Mouse (Mus musculus) left cerebral cortex, postnatal 4 days (tissue): ENCODE measurements around the gene Ahnak. TPM values are rescaled to one million over a fixed set of nuclear protein-coding genes. Genes with fewer than 3 reads are reported as not detected.
"Not testable (repeated sequence)": the region's sequence is repeated elsewhere in the genome, so short reads cannot be mapped to it uniquely, and the experiment has no call there.

Experiments
- DNase-seq: peaks from one replicate; pipeline ENCODE4 v3.0.0-alpha.2; 2022
- intact Hi-C: fragments of 180-260 bp; cut with DNase I; formaldehyde crosslinking; loops from one replicate; pipeline ENCODE4 v1.15.1; 2025
- total RNA-seq, 2 experiments: library from RNA; stranded (reverse); gene quantifications; 2 replicates each; pipeline ENCODE4 v1.2.3; 2021

Gene Ahnak
- total RNA-seq, 2 experiments from 2014 or later: 14.0 to 18.5 TPM

- intact Hi-C loops: no loop called here
These were observed 45.4 kb downstream of the Ahnak start for GRCm38 (mm10) chr19:9034480-9034879.

GRCm38 (mm10) chr19:9035101-9035500 lies 46.0 kb downstream of the Ahnak start:
- intact Hi-C loops: no loop called here
- DNase-seq: no peak

More at GRCm38 (mm10) chr19:9034480-9034879, 45.4 kb downstream of the Ahnak start:
- DNase-seq: no peak

DNA sequence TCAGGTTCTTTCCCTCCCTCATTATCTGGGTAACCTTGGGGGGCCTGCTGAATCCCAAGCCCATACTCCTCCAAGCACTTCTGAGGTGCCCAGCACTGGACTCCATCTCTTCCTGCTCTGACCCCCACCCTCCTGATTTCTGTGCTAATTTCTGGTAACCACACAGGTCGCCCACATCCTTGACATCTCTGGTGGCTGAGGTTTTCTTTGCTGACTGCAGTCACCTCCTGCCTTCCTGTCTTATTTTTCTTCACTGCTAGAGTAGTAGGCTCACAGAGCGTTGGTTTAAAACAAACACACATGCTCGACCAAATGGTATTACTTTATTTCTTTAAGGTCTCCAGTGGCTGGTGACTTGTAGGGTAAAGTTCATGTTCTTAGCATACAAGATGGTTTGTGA lies 49.1 kb downstream of the Ahnak start:
- intact Hi-C loops: no loop called here
- no peak for DNase-seq

DNA sequence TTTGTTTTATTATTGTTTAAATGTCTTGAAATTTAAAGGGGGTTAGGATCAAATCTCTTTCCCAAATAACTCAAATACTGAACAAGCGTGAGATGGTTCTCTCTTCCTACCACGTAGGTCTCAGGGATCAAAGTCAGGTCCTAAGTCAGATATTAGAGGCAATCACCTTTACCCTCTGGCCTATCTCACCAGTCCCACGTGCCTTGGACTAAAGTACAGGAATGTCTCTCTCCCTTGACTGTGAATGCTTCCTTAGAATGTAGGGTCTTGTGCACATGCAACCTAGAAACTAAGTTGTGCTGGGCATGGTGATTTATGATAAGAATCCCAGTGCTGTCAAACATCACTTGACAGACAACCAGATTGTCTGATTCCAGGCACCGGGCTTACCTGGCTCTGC lies 50.2 kb downstream of the Ahnak start:
- intact Hi-C loops: no loop called here
- no peak for DNase-seq

- DNase-seq: no peak
- intact Hi-C loops: no loop called here
These were observed 50.8 kb downstream of the Ahnak start for GRCm38 (mm10) chr19:9039928-9040327.

GRCm38 (mm10) chr19:9040649-9041048 lies 51.6 kb downstream of the Ahnak start:
- intact Hi-C loops: no loop called here
- DNase-seq: no peak

GRCm38 (mm10) chr19:9041074-9041473 lies 52.0 kb downstream of the Ahnak start:
- intact Hi-C loops: no loop called here
- no peak for DNase-seq

GRCm38 (mm10) chr19:9043123-9043522 lies 54.0 kb downstream of the Ahnak start:
- DNase-seq: no peak
- intact Hi-C loops: no loop called here

- intact Hi-C loops: no loop called here
These were observed 55.2 kb downstream of the Ahnak start for GRCm38 (mm10) chr19:9044291-9044690.

GRCm38 (mm10) chr19:9047207-9047945 lies 58.3 kb downstream of the Ahnak start:
- DNase-seq: no peak
- intact Hi-C loops: no loop called here

More at GRCm38 (mm10) chr19:9044291-9044690, 55.2 kb downstream of the Ahnak start:
- DNase-seq: no peak

DNA sequence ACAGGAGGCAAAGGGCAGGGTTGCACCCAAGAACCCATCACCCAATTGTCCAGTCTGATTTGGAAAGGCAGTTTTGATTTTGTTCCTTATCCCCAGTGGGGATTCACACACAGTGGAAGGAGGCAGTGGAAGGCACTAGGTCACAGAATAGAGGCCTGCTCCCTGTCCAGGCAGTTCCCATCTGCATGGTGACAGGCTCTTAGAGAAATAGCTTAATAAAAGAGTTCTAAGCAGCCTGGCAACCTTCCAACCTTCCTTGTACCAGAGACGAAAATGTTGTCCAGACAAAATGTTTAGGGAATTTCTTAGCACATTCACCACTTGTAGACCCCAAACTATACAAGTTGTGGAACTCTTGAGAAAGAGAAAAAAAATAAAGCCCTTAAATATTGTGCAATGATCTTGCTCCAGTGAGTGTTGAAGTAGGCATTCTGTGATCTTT lies 58.9 kb downstream of the Ahnak start:
- DNase-seq: no peak
- intact Hi-C loops: no loop called here

GRCm38 (mm10) chr19:9048981-9049687 lies 60.0 kb downstream of the Ahnak start:
- intact Hi-C loops: no loop called here
- no peak for DNase-seq

GRCm38 (mm10) chr19:9050294-9051229 lies 61.5 kb downstream of the Ahnak start:
- DNase-seq: no peak
- intact Hi-C loops: no loop called here

DNA sequence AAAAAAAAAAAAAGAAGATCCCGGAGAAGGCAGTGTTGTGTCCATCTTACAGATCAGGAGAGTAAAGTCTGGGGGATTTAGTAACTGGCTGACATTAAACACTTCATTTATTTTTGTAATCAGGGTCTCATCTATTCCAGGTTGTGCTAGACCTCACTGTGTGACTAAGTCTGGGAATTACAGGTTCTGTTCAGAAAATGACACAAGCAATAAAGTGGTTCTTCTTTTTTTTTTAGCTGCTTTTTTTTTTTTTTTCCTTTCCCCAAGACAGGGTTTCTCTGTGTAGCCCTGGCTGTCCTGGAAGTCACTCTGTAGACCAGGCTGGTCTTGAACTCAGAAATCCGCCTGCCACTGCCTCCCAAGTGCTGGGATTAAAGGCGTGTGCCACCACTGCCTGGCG lies 62.9 kb downstream of the Ahnak start:
- DNase-seq, intact Hi-C loops: not testable (repeated sequence)

- no peak for DNase-seq
- intact Hi-C loops: no loop called here
These were observed 63.8 kb downstream of the Ahnak start for GRCm38 (mm10) chr19:9052803-9053431.

GRCm38 (mm10) chr19:9055153-9055552 lies 66.1 kb downstream of the Ahnak start:
- no peak for DNase-seq

GRCm38 (mm10) chr19:9055703-9056355 lies 66.7 kb downstream of the Ahnak start:
- DNase-seq: no peak
- intact Hi-C loops: no loop called here

More at GRCm38 (mm10) chr19:9055153-9055552, 66.1 kb downstream of the Ahnak start:
- intact Hi-C loops: no loop called here

GRCm38 (mm10) chr19:9057679-9058078 lies 68.6 kb downstream of the Ahnak start:
- DNase-seq: no peak
- intact Hi-C loops: no loop called here

DNA sequence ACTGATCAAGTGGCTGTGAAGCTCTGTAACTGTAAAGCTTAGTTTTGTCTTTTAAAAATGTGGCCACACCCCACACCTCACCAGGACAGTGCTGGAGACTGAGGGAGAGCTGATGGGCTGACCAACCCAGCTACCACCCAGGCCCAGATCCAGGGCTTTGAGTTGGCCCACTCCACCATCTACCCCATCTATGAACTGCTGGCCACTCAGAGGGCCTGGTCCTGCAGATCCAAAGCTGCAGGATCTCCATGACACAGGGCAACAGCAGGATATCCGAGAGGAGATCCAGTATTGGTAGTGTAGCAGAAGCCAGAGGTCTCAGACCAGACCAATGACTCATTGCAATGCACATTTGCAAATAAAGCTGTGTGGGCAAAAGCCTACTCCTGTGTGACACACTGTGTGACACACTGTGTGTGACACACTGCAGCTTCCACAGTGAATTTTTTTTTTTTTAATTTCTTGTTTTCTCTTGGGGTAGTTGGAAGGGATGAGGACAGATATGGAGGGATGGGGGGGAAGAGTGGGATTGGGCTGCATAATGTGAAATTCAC lies 69.3 kb downstream of the Ahnak start:
- no peak for DNase-seq
- intact Hi-C loops: no loop called here

- DNase-seq: no peak
- intact Hi-C loops: no loop called here
These were observed 69.9 kb downstream of the Ahnak start for GRCm38 (mm10) chr19:9058944-9059343.
